Mouse (Mus musculus): ENCODE results near the gene Gm1110.
"Not testable (repeated sequence)": the region's sequence is repeated elsewhere in the genome, so short reads cannot be mapped to it uniquely, and the experiment has no call there.

Gene Gm1110

GRCm38 (mm10) chr9:26922909-26923526 lies at the start of gene Gm1110:
Gene Gm1110, minus strand, starts transcription at chr9:26923111.
- no peak for DNase-seq (ENCODE audit: low spot score in 2 of 2)

GRCm38 (mm10) chr9:26947790-26948189 lies 24.9 kb upstream of the Gm1110 start:
- no peak for DNase-seq (ENCODE audit: low spot score in 2 of 2)

GRCm38 (mm10) chr9:26924146-26924545 lies 1.2 kb upstream of the Gm1110 start:
- no peak for DNase-seq (ENCODE audit: low spot score in 2 of 2)

- DNase-seq (ENCODE audit: low spot score in 2 of 2): no peak
These were observed 3.1 kb downstream of the Gm1110 start for GRCm38 (mm10) chr9:26919778-26920177.

- DNase-seq (ENCODE audit: low spot score in 2 of 2): no peak
These were observed 9.8 kb downstream of the Gm1110 start for GRCm38 (mm10) chr9:26913150-26913549.

- no peak for DNase-seq (ENCODE audit: low spot score in 2 of 2)
These were observed 11.7 kb downstream of the Gm1110 start for GRCm38 (mm10) chr9:26911251-26911650.

GRCm38 (mm10) chr9:26869856-26870255 lies 53.1 kb downstream of the Gm1110 start:
- DNase-seq (ENCODE audit: low spot score in 2 of 2): not testable (repeated sequence)

GRCm38 (mm10) chr9:26860751-26861150 lies 62.2 kb downstream of the Gm1110 start, which contains the start of gene Glb1l3:
Gene Glb1l3, minus strand, starts transcription at chr9:26860890.
- no peak for DNase-seq (ENCODE audit: low spot score in 2 of 2)

- no peak for DNase-seq (ENCODE audit: low spot score in 2 of 2)
These were observed 91.8 kb downstream of the Gm1110 start for GRCm38 (mm10) chr9:26831089-26831488.
